Mouse (Mus musculus) CH12.LX (cell line): ENCODE data around the gene Gm43738. TPM values are rescaled to one million over a fixed set of nuclear protein-coding genes. Genes with fewer than 3 reads are reported as not detected.

Experiments used
- DNase-seq: peaks from one replicate; pipeline ENCODE4 v3.0.0-alpha.2; 2013; ENCODE audit errors: extremely low read depth
- H3K27ac ChIP-seq: 2 replicates; pipeline ENCODE4 v1.5.1; 2012; ENCODE audit warnings: low read depth, mild to moderate bottlenecking, control low read depth, moderate library complexity; ENCODE audit not compliant: insufficient read depth
- H3K27me3 ChIP-seq: replicated peaks from 2 replicates; pipeline ENCODE3; 2012; ENCODE audit warnings: inconsistent platforms
- H3K36me3 ChIP-seq, 2 experiments: replicated peaks in 1 of 2; 2 replicates each; pipeline versions ENCODE3 to v1.6.1; 2012; ENCODE audit warnings: inconsistent platforms in 1 of 2, low read length in 1 of 2, mild to moderate bottlenecking in 1 of 2, mixed read lengths in 1 of 2, moderate library complexity in 1 of 2; ENCODE audit not compliant: control insufficient read depth in 1 of 2, insufficient read depth in 1 of 2
- H3K4me1 ChIP-seq, 2 experiments: 2 replicates each; pipeline ENCODE4 v1.6.1; 2012; ENCODE audit warnings: inconsistent platforms in 1 of 2, moderate library complexity in 1 of 2; ENCODE audit not compliant: insufficient read depth in 2 of 2, control insufficient read depth in 1 of 2
- H3K4me2 ChIP-seq: 2 replicates; pipeline ENCODE4 v1.6.1; 2012; ENCODE audit warnings: low read depth, mild to moderate bottlenecking, control low read depth; ENCODE audit not compliant: poor library complexity, insufficient read depth, severe bottlenecking
- H3K4me3 ChIP-seq, 3 experiments: fragments of 150-350 bp in 1 of 3; sonication (generic) in 1 of 3; replicated peaks in 1 of 3; 2 replicates each; pipeline versions ENCODE3 to v1.5.1; 2011 to 2012; ENCODE audit warnings: low read depth in 2 of 3, low read length in 2 of 3, mild to moderate bottlenecking in 2 of 3, moderate library complexity in 2 of 3, control low read depth in 1 of 3, improper control_type of control experiment in 1 of 3, inconsistent platforms in 1 of 3, mixed read lengths in 1 of 3; ENCODE audit not compliant: poor library complexity in 1 of 3
- H3K79me2 ChIP-seq: replicated peaks from 2 replicates; pipeline ENCODE4 v1.6.1; 2012; ENCODE audit warnings: mild to moderate bottlenecking, moderate library complexity; ENCODE audit not compliant: control insufficient read depth, poor library complexity, insufficient read depth, severe bottlenecking; ENCODE audit errors: extremely low read depth
- H3K9ac ChIP-seq: 2 replicates; pipeline ENCODE4 v1.6.1; 2012; ENCODE audit warnings: low read depth, mild to moderate bottlenecking, control low read depth, moderate library complexity; ENCODE audit not compliant: insufficient read depth
- H3K9me3 ChIP-seq: replicated peaks from 2 replicates; pipeline ENCODE3; 2012; ENCODE audit warnings: low read length, inconsistent platforms, mixed read lengths
- BHLHE40 ChIP-seq: IDR thresholded peaks from 2 replicates; pipeline ENCODE4 v1.6.1; 2011; ENCODE audit warnings: mild to moderate bottlenecking, low read depth, low read length, improper control_type of control experiment
- CHD1 ChIP-seq: IDR thresholded peaks from 2 replicates; pipeline ENCODE4 v1.6.1; 2012; ENCODE audit warnings: low read depth, low read length, improper control_type of control experiment, inconsistent platforms
- E2F4 ChIP-seq: IDR thresholded peaks from 2 replicates; pipeline ENCODE4 v1.6.1; 2011; ENCODE audit warnings: low read depth, low read length, improper control_type of control experiment; ENCODE audit not compliant: insufficient replicate concordance
- ELF1 ChIP-seq: IDR thresholded peaks from 2 replicates; pipeline ENCODE4 v1.6.1; 2014; ENCODE audit warnings: low read depth, mild to moderate bottlenecking, inconsistent platforms, low read length, improper control_type of control experiment
- ETS1 ChIP-seq: conservative IDR thresholded peaks from 2 replicates; pipeline ENCODE4 v1.6.1; 2012; ENCODE audit warnings: low read depth, mild to moderate bottlenecking, inconsistent platforms, low read length, improper control_type of control experiment, moderate library complexity
- GABPA ChIP-seq: IDR thresholded peaks from 2 replicates; pipeline ENCODE4 v1.6.1; 2012; ENCODE audit warnings: low read depth, low read length, improper control_type of control experiment, inconsistent platforms; ENCODE audit not compliant: insufficient replicate concordance
- HCFC1 ChIP-seq: IDR thresholded peaks from 2 replicates; pipeline ENCODE4 v1.6.1; 2012; ENCODE audit warnings: low read depth, mild to moderate bottlenecking, inconsistent platforms, low read length, improper control_type of control experiment
- IRF4 ChIP-seq: IDR thresholded peaks from 2 replicates; pipeline ENCODE4 v1.6.1; 2014; ENCODE audit warnings: low read depth, mild to moderate bottlenecking, inconsistent platforms, low read length, improper control_type of control experiment
- JUN ChIP-seq: IDR thresholded peaks from 2 replicates; pipeline ENCODE4 v1.6.1; 2011; ENCODE audit warnings: low read depth, mild to moderate bottlenecking, low read length, improper control_type of control experiment, moderate library complexity; ENCODE audit not compliant: insufficient read depth
- JUND ChIP-seq: conservative IDR thresholded peaks from 2 replicates; pipeline ENCODE4 v1.6.1; 2011; ENCODE audit warnings: low read depth, low read length, improper control_type of control experiment
- KAT2A ChIP-seq: IDR thresholded peaks from 2 replicates; pipeline ENCODE4 v1.6.1; 2012; ENCODE audit warnings: low read length, improper control_type of control experiment, inconsistent platforms; ENCODE audit not compliant: insufficient replicate concordance
- MAFK ChIP-seq: IDR thresholded peaks from 2 replicates; pipeline ENCODE4 v1.6.1; 2011; ENCODE audit warnings: low read length, improper control_type of control experiment; ENCODE audit not compliant: insufficient replicate concordance
- MAZ ChIP-seq: IDR thresholded peaks from 2 replicates; pipeline ENCODE4 v1.6.1; 2012; ENCODE audit warnings: low read depth, mild to moderate bottlenecking, inconsistent platforms, low read length, improper control_type of control experiment, moderate library complexity
- MEF2A ChIP-seq: IDR thresholded peaks from 2 replicates; pipeline ENCODE4 v1.6.1; 2014; ENCODE audit warnings: low read depth, mild to moderate bottlenecking, inconsistent platforms, low read length, improper control_type of control experiment, borderline replicate concordance
- MXI1 ChIP-seq: IDR thresholded peaks from 2 replicates; pipeline ENCODE4 v1.6.1; 2011; ENCODE audit warnings: mild to moderate bottlenecking, low read depth, low read length, improper control_type of control experiment
- NELFE ChIP-seq: IDR thresholded peaks from 2 replicates; pipeline ENCODE4 v1.6.1; 2011; ENCODE audit warnings: low read depth, low read length, improper control_type of control experiment
- NRF1 ChIP-seq: IDR thresholded peaks from 2 replicates; pipeline ENCODE4 v1.6.1; 2014; ENCODE audit warnings: low read depth, mild to moderate bottlenecking, inconsistent platforms, low read length, improper control_type of control experiment, moderate library complexity
- POLR2A ChIP-seq: IDR thresholded peaks from 2 replicates; pipeline ENCODE4 v1.6.1; 2011; ENCODE audit warnings: low read depth, mild to moderate bottlenecking, improper control_type of control experiment, low read length
- POLR2AphosphoS2 ChIP-seq: IDR thresholded peaks from 2 replicates; pipeline ENCODE4 v1.6.1; 2011; ENCODE audit warnings: low read depth, low read length, improper control_type of control experiment
- RAD21 ChIP-seq: IDR thresholded peaks from 2 replicates; pipeline ENCODE4 v1.6.1; 2011; ENCODE audit warnings: low read depth, mild to moderate bottlenecking, low read length, improper control_type of control experiment, moderate library complexity
- SIN3A ChIP-seq: IDR thresholded peaks from 2 replicates; pipeline ENCODE4 v1.6.1; 2012; ENCODE audit warnings: low read length, improper control_type of control experiment, inconsistent platforms
- TBP ChIP-seq: conservative IDR thresholded peaks from 2 replicates; pipeline ENCODE4 v1.6.1; 2011; ENCODE audit warnings: low read depth, low read length, improper control_type of control experiment
- TCF12 ChIP-seq: IDR thresholded peaks from 2 replicates; pipeline ENCODE4 v1.6.1; 2014; ENCODE audit warnings: low read depth, mild to moderate bottlenecking, inconsistent platforms, low read length, improper control_type of control experiment
- UBTF ChIP-seq: IDR thresholded peaks from 2 replicates; pipeline ENCODE4 v1.6.1; 2012; ENCODE audit warnings: low read depth, mild to moderate bottlenecking, inconsistent platforms, low read length, improper control_type of control experiment, moderate library complexity
- USF1 ChIP-seq: IDR thresholded peaks from 2 replicates; pipeline ENCODE4 v1.6.1; 2014; ENCODE audit warnings: low read depth, mild to moderate bottlenecking, inconsistent platforms, low read length, improper control_type of control experiment
- USF2 ChIP-seq: conservative IDR thresholded peaks from 2 replicates; pipeline ENCODE4 v1.6.1; 2011; ENCODE audit warnings: low read depth, low read length, improper control_type of control experiment
- ZC3H11A ChIP-seq: IDR thresholded peaks from 2 replicates; pipeline ENCODE4 v1.6.1; 2012; ENCODE audit warnings: low read depth, mild to moderate bottlenecking, inconsistent platforms, low read length, improper control_type of control experiment
- ZMIZ1 ChIP-seq: IDR thresholded peaks from 2 replicates; pipeline ENCODE4 v1.6.1; 2012; ENCODE audit warnings: low read depth, mild to moderate bottlenecking, inconsistent platforms, low read length, improper control_type of control experiment
- dilution Hi-C: fragments of 300-500 bp; cut with MboI; formaldehyde crosslinking; loops from 2 replicates; pipeline ENCODE4 v1.14.3; 2020; ENCODE audit warnings: low sequenced_read_pairs; ENCODE audit not compliant: extremely low pct_unique_long_range_greater_than_20kb, extremely low pct_ligation_motif_present
- in situ Hi-C: fragments of 300-500 bp; cut with MboI; formaldehyde crosslinking; loops from 3 replicates; pipeline ENCODE4 v1.14.3; 2019; ENCODE audit warnings: low sequenced_read_pairs, low pct_ligation_motif_present, low pct_unique_long_range_greater_than_20kb, mixed read lengths
- polyA plus RNA-seq: library from polyadenylated mRNA; unstranded; fragments of >175 nt; gene quantifications from 2 replicates; pipeline ENCODE4 v1.2.1, GENCODE M21; 2012; ENCODE audit warnings: low read depth; ENCODE audit not compliant: insufficient read length
- total RNA-seq, 2 experiments: library from RNA; depleted of rRNA; stranded (reverse); fragments of 300-350 nt in 1 of 2; fragments of >200 nt in 1 of 2; gene quantifications; 2 replicates each; pipeline ENCODE4 v1.2.3; 2012 to 2014

Gm43738 gene
- total and polyA plus RNA-seq, 3 experiments = not detected

DNA sequence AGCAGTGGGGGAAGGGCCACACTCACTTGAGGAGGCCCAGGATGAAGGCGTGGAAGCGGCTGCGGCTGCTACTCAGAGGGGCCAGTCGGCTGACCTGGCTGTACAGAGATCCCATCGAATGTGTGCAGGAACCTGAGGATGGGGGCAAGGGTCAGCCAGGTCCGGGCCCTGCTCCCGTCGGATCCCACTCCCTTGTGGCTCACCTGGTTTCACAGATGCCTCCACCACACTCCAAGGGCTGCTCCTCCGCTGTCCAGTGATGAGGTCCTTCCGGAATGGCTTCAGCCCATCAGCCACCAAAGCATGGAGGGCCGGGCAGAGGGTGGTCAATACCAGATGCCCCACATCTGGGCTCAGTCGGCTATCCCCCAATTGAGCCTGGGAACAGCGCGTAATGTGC lies 11.9 kb downstream of the Gm43738 start:
- H3K9me3 ChIP-seq = no peaks in the 10 kb centered on the region
- H3K4me2 ChIP-seq = peak overlapping the region; percentile 54
- H3K27ac ChIP-seq = no peak overlapping the region
- H3K4me1 ChIP-seq = peaks cover 26 to 67% of the 10 kb centered on the region in 2 experiments
- peaks cover 2% of the 10 kb centered on the region for H3K27me3 ChIP-seq
- no peak for DNase-seq
- peaks cover 3 to 18% of the 10 kb centered on the region in 2 experiments for H3K36me3 ChIP-seq
- in situ Hi-C loops (no loop called here), dilution Hi-C loops (no loop called here)
- no peaks in the 10 kb centered on the region for H3K79me2 ChIP-seq
- peak overlapping the region; percentile 45; the same call in 1 of the 2 replicates for H3K9ac ChIP-seq
- TF ChIP-seq HCFC1 (no peak), TBP (no peak), NELFE (no peak), GABPA (no peak), USF2 (no peak), ZC3H11A (no peak), BHLHE40 (no peak), UBTF (no peak), JUN (no peak), IRF4 (no peak), E2F4 (no peak), MAZ (no peak), JUND (no peak), CHD1 (no peak)
- peak overlapping the region; percentile 61 to 69 (median 62) for H3K4me3 ChIP-seq

DNA sequence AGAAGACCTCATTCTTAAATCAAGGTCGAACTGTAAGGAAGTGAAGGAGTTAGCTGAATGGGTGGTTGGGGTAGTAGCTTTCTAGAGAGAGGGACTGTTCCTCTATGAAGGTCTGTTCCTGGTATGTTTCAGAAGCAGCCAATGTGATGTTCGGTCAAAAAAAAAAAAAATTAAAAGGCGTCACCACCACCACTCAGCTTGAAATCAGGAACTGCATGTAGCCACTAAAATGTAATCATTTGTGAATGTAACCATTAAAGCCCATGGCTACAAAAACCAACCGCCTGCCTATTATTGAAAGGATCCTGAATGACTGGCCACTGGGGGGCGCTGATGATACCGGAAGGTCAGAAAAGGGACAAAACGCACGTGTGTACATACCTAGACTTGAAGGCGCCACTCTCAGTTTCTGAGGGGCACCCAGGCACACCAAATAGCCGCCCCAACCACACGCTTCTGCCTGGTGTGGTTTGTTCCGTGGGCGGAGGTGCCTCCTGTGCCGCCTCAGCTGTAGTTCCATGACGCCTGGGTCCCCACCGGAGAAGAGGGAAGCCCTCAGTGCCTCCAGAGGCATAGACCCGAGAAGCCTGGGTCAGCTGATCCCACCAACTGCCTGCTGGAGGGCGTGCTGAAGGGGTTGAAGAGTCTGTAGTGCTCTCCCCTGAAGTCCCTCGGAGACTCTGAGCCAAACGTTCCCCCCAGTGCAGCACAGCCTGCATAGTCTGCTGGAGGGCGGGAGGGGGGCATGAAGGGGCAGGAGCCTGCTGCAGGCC lies 13.4 kb downstream of the Gm43738 start:
- Histone ChIP-seq H3K4me1 (peaks cover 32 to 73% of the 10 kb centered on the region in 2 experiments), H3K27ac (peak overlapping the region; percentile 26; the same call in 1 of the 2 replicates), H3K4me2 (peak overlapping the region; percentile 67), H3K36me3 (peaks cover 0 to 8% of the 10 kb centered on the region in 2 experiments), H3K9ac (no peak overlapping the region), H3K9me3 (no peaks in the 10 kb centered on the region), H3K4me3 (peak overlapping the region in 1 of 3 experiments; percentile 1), H3K27me3 (peaks cover 2% of the 10 kb centered on the region), H3K79me2 (no peaks in the 10 kb centered on the region)
- DNase-seq = peak; percentile 91
- in situ Hi-C loops (no loop called here), dilution Hi-C loops (no loop called here)
- TF ChIP-seq MAZ (peak; percentile 57; the same call in 1 of the 2 replicates), ETS1 (peak; percentile 86), TBP (no peak), USF2 (no peak), JUND (no peak), ZC3H11A (no peak), NRF1 (no peak), MXI1 (peak; percentile 98), POLR2A (peak; percentile 45; the same call in 1 of the 2 replicates), UBTF (peak; percentile 64; the same call in 1 of the 2 replicates), ZMIZ1 (no peak), POLR2AphosphoS2 (no peak), KAT2A (no peak), E2F4 (no peak), MAFK (no peak), ELF1 (peak; percentile 81), CHD1 (no peak), USF1 (no peak), JUN (no peak), RAD21 (peak; percentile 25), NELFE (no peak), MEF2A (peak; percentile 72), GABPA (no peak), TCF12 (peak; percentile 64), SIN3A (peak; percentile 95)
